Mouse (Mus musculus): Measurements from ENCODE around the gene Rpl29. TPM values are rescaled to one million over a fixed set of nuclear protein-coding genes. Genes with fewer than 3 reads are reported as not detected.

The Rpl29 gene
- total and polyA plus RNA-seq, 3 experiments, result 1,058 to 1,867 (median 1,257) TPM

DNA sequence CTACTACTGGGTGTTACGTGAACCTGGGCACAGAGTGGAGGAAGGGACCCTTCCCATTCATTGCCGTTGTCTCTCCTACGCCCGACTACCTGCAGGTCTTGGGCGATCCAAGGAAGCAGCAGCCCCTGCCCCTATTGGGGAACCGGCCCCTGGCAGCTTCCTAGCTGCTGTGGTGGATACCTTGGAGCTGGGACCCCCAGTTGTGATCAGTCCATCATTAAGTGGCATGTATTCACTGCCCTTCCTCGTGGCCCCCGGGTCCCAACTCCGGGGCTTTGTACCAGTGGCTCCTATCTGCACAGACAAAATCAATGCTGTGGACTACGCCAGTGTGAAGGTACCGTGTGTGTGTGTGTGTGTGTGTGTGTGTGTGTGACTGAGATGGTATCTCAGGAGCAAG, 22.0 kb downstream of the Rpl29 start:
- Histone ChIP-seq H3K9me3 (replicated peaks; ENCODE audit: low read length) (no peaks in the 10 kb centered on the region), H3K36me3 (replicated peaks in 1 of 2; ENCODE audit: control insufficient read depth in 1 of 2, insufficient read depth in 1 of 2, low read length in 1 of 2) (peaks cover 0 to 27% of the 10 kb centered on the region in 2 experiments), H3K4me2 (ENCODE audit: insufficient read depth, low read depth, poor library complexity, severe bottlenecking) (no peak overlapping the region), H3K79me2 (replicated peaks; ENCODE audit: control insufficient read depth, extremely low read depth, insufficient read depth, poor library complexity, severe bottlenecking) (no peaks in the 10 kb centered on the region), H3K27ac (ENCODE audit: insufficient read depth, low read depth) (no peak overlapping the region), H3K9ac (ENCODE audit: insufficient read depth, low read depth) (no peak overlapping the region), H3K4me1 (ENCODE audit: control insufficient read depth in 1 of 2, insufficient read depth in 2 of 2) (peaks cover 21 to 64% of the 10 kb centered on the region in 2 experiments), H3K27me3 (replicated peaks) (no peaks in the 10 kb centered on the region), H3K4me3 (replicated peaks in 1 of 3; ENCODE audit: low read depth in 2 of 3, low read length in 2 of 3, poor library complexity in 1 of 3) (no peak overlapping the region)
- TF ChIP-seq GABPA (IDR thresholded peaks at IDR 0.05; ENCODE audit: insufficient replicate concordance, low read depth, low read length) (no peak), JUN (IDR thresholded peaks at IDR 0.05; ENCODE audit: insufficient read depth, low read depth, low read length) (no peak), MAZ (IDR thresholded peaks at IDR 0.05; ENCODE audit: low read depth, low read length) (no peak), RCOR1 (conservative IDR thresholded peaks at IDR 0.05; ENCODE audit: low read depth, low read length) (no peak), MXI1 (IDR thresholded peaks at IDR 0.05; ENCODE audit: low read depth, low read length) (no peak), E2F4 (IDR thresholded peaks at IDR 0.05; ENCODE audit: insufficient replicate concordance, low read depth, low read length) (no peak), CHD2 (IDR thresholded peaks at IDR 0.05; ENCODE audit: low read length) (no peak), MYC (IDR thresholded peaks at IDR 0.05; ENCODE audit: low read depth, low read length) (no peak), JUND (conservative IDR thresholded peaks at IDR 0.05; ENCODE audit: low read depth, low read length) (no peak), TBP (conservative IDR thresholded peaks at IDR 0.05; ENCODE audit: low read depth, low read length) (no peak), NELFE (IDR thresholded peaks at IDR 0.05; ENCODE audit: low read depth, low read length) (no peak), BHLHE40 (IDR thresholded peaks at IDR 0.05; ENCODE audit: low read depth, low read length) (no peak), ZNF384 (IDR thresholded peaks at IDR 0.05; ENCODE audit: low read depth, low read length) (no peak), UBTF (IDR thresholded peaks at IDR 0.05; ENCODE audit: low read depth, low read length) (no peak), SIN3A (IDR thresholded peaks at IDR 0.05; ENCODE audit: low read length) (no peak), SMC3 (IDR thresholded peaks at IDR 0.05; ENCODE audit: low read depth, low read length) (no peak), USF1 (IDR thresholded peaks at IDR 0.05; ENCODE audit: low read depth, low read length) (no peak), ETS1 (conservative IDR thresholded peaks at IDR 0.05; ENCODE audit: low read depth, low read length) (no peak), POLR2A (IDR thresholded peaks at IDR 0.05; ENCODE audit: low read depth, low read length) (no peak)
- dilution Hi-C loops (cut with MboI; ENCODE audit: extremely low pct_ligation_motif_present, extremely low pct_unique_long_range_greater_than_20kb, low sequenced_read_pairs), result no loop called here
- in situ Hi-C loops (cut with MboI; ENCODE audit: low pct_ligation_motif_present, low pct_unique_long_range_greater_than_20kb, low sequenced_read_pairs), result no loop called here
- no peak for DNase-seq (ENCODE audit: extremely low read depth)

DNA sequence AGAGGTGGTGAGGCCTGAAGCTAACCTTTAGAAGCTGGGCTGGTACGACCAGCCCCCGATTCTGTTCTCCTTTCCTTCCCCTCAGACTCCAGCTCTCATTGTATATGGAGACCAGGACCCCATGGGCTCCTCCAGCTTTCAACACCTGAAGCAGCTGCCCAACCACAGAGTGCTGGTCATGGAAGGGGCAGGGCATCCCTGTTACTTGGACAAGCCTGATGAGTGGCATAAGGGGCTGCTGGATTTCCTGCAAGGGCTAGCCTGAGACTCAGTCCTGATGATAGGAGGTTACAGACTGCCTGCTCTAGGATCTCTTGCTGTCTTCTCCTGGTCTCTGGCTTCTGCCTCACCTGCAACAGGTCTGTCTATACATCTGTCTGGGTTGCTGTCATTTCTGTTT, 22.6 kb downstream of the Rpl29 start:
- Histone ChIP-seq H3K9ac (ENCODE audit: insufficient read depth, low read depth) (no peak overlapping the region), H3K4me3 (replicated peaks in 1 of 3; ENCODE audit: low read depth in 2 of 3, low read length in 2 of 3, poor library complexity in 1 of 3) (no peak overlapping the region), H3K79me2 (replicated peaks; ENCODE audit: control insufficient read depth, extremely low read depth, insufficient read depth, poor library complexity, severe bottlenecking) (no peaks in the 10 kb centered on the region), H3K27ac (ENCODE audit: insufficient read depth, low read depth) (no peak overlapping the region), H3K9me3 (replicated peaks; ENCODE audit: low read length) (no peaks in the 10 kb centered on the region), H3K4me1 (ENCODE audit: control insufficient read depth in 1 of 2, insufficient read depth in 2 of 2) (peaks cover 27 to 64% of the 10 kb centered on the region in 2 experiments), H3K36me3 (replicated peaks in 1 of 2; ENCODE audit: control insufficient read depth in 1 of 2, insufficient read depth in 1 of 2, low read length in 1 of 2) (peaks cover 0 to 33% of the 10 kb centered on the region in 2 experiments), H3K27me3 (replicated peaks) (no peaks in the 10 kb centered on the region), H3K4me2 (ENCODE audit: insufficient read depth, low read depth, poor library complexity, severe bottlenecking) (no peak overlapping the region)
- TF ChIP-seq USF2 (conservative IDR thresholded peaks at IDR 0.05; ENCODE audit: low read depth, low read length), result no peak
- TF ChIP-seq TCF12 (IDR thresholded peaks at IDR 0.05; ENCODE audit: low read depth, low read length), result no peak
- no peak for TF ChIP-seq USF1 (IDR thresholded peaks at IDR 0.05; ENCODE audit: low read depth, low read length)
- TF ChIP-seq NRF1 (IDR thresholded peaks at IDR 0.05; ENCODE audit: low read depth, low read length), result no peak
- TF ChIP-seq ETS1 (conservative IDR thresholded peaks at IDR 0.05; ENCODE audit: low read depth, low read length), result no peak
- TF ChIP-seq PAX5 (IDR thresholded peaks at IDR 0.05; ENCODE audit: low read length), result no peak
- no peak for TF ChIP-seq POLR2A (IDR thresholded peaks at IDR 0.05; ENCODE audit: low read depth, low read length)
- no peak for TF ChIP-seq MEF2A (IDR thresholded peaks at IDR 0.05; ENCODE audit: borderline replicate concordance, low read depth, low read length)
- TF ChIP-seq BHLHE40 (IDR thresholded peaks at IDR 0.05; ENCODE audit: low read depth, low read length), result no peak
- TF ChIP-seq RCOR1 (conservative IDR thresholded peaks at IDR 0.05; ENCODE audit: low read depth, low read length), result no peak
- TF ChIP-seq HCFC1 (IDR thresholded peaks at IDR 0.05; ENCODE audit: low read depth, low read length), result no peak
- in situ Hi-C loops (cut with MboI; ENCODE audit: low pct_ligation_motif_present, low pct_unique_long_range_greater_than_20kb, low sequenced_read_pairs), result no loop called here
- no peak for DNase-seq (ENCODE audit: extremely low read depth)
- dilution Hi-C loops (cut with MboI; ENCODE audit: extremely low pct_ligation_motif_present, extremely low pct_unique_long_range_greater_than_20kb, low sequenced_read_pairs), result no loop called here

All from CH12.LX (cell line).